Mouse (Mus musculus) adrenal gland (tissue): ENCODE data around the gene 1700029I15Rik.

Experiments
- intact Hi-C: fragments of 180-260 bp; cut with DNase I; formaldehyde crosslinking; loops from one replicate; pipeline ENCODE4 v1.15.1; 2025
- microRNA-seq, 2 experiments: library from miRNA; unstranded; fragments of <30 nt; microRNA quantifications; one replicate each; pipeline ENCODE4; 2019

The 1700029I15Rik gene

GRCm38 (mm10) chr2:92424462-92425308, 42.3 kb downstream of the 1700029I15Rik start:
- intact Hi-C loops: no loop called here

GRCm38 (mm10) chr2:92425366-92425765, 43.0 kb downstream of the 1700029I15Rik start:
- intact Hi-C loops: no loop called here

- intact Hi-C loops: no loop called here
These were observed 44.1 kb downstream of the 1700029I15Rik start for GRCm38 (mm10) chr2:92426426-92426825.

GRCm38 (mm10) chr2:92427882-92428281, 45.5 kb downstream of the 1700029I15Rik start:
- intact Hi-C loops: no loop called here

- intact Hi-C loops: no loop called here
These were observed 47.8 kb downstream of the 1700029I15Rik start for GRCm38 (mm10) chr2:92430089-92430488.

- intact Hi-C loops: no loop called here
These were observed 48.6 kb downstream of the 1700029I15Rik start for GRCm38 (mm10) chr2:92430723-92431541.

GRCm38 (mm10) chr2:92431611-92432179, 49.4 kb downstream of the 1700029I15Rik start:
- intact Hi-C loops: no loop called here

GRCm38 (mm10) chr2:92432299-92433295, 50.3 kb downstream of the 1700029I15Rik start:
- intact Hi-C loops: no loop called here

GRCm38 (mm10) chr2:92433578-92434374, 51.4 kb downstream of the 1700029I15Rik start, which contains the start of gene Cry2:
Gene Cry2, minus strand, starts transcription at chr2:92434043.
- intact Hi-C loops: loop anchor here (2.0 kb wide), 1 partner anchor 13 kb away; no protein-coding TSS in a partner anchor

- intact Hi-C loops: loop anchor here (2.0 kb wide), 1 partner anchor 14 kb away; no protein-coding TSS in a partner anchor
These were observed 52.0 kb downstream of the 1700029I15Rik start for GRCm38 (mm10) chr2:92434375-92434745.

GRCm38 (mm10) chr2:92435023-92435422, 52.7 kb downstream of the 1700029I15Rik start:
- intact Hi-C loops: loop anchor here (2.0 kb wide), 1 partner anchor 14 kb away; no protein-coding TSS in a partner anchor

Small RNA genes within 50 kb of the gene (microRNA-seq; reads per million reads assigned to microRNA genes)
- 0.46 to 0.62 reads per million in 2 experiments for gene Mir7000
